Mouse (Mus musculus) liver, adult 2 months (tissue): Measurements from ENCODE around the gene Snta1. TPM values are rescaled to one million over a fixed set of nuclear protein-coding genes. Genes with fewer than 3 reads are reported as not detected.

ENCODE experiments used
- DNase-seq: peaks from one replicate; pipeline ENCODE4 v3.0.0-alpha.2; 2011; ENCODE audit warnings: low read depth, low spot score; ENCODE audit errors: extremely low read depth
- H3K27ac ChIP-seq: fragments of 200-500 bp; replicated peaks from 2 replicates; pipeline ENCODE4 v1.5.1; 2012; ENCODE audit warnings: low read depth, mild to moderate bottlenecking, control low read depth, inconsistent platforms, low read length; ENCODE audit not compliant: insufficient read depth
- H3K27me3 ChIP-seq: fragments of 200-500 bp; 2 replicates; pipeline ENCODE4 v1.6.1; 2012; ENCODE audit warnings: mild to moderate bottlenecking, moderate library complexity, low read length, inconsistent platforms; ENCODE audit not compliant: control insufficient read depth, insufficient read depth
- H3K36me3 ChIP-seq: fragments of 200-500 bp; 2 replicates; pipeline ENCODE4 v1.6.1; 2012; ENCODE audit warnings: low read length, inconsistent platforms; ENCODE audit not compliant: control insufficient read depth, insufficient read depth
- H3K4me1 ChIP-seq: fragments of 200-500 bp; 2 replicates; pipeline ENCODE4 v1.6.1; 2011; ENCODE audit warnings: low read length; ENCODE audit not compliant: control insufficient read depth, insufficient read depth
- H3K4me3 ChIP-seq: fragments of 200-500 bp; 2 replicates; pipeline ENCODE4 v1.5.1; 2011; ENCODE audit warnings: low read depth, mild to moderate bottlenecking, control low read depth, low read length, moderate library complexity; ENCODE audit not compliant: insufficient read depth
- H3K79me2 ChIP-seq: fragments of 200-500 bp; 2 replicates; pipeline ENCODE4 v1.6.1; 2012; ENCODE audit warnings: inconsistent platforms, mild to moderate bottlenecking, low read length, moderate library complexity; ENCODE audit not compliant: control insufficient read depth, insufficient read depth
- H3K9ac ChIP-seq: fragments of 200-500 bp; 2 replicates; pipeline ENCODE4 v1.6.1; 2012; ENCODE audit warnings: low read depth, mild to moderate bottlenecking, control low read depth, inconsistent platforms, low read length
- CTCF ChIP-seq: fragments of 200-500 bp; IDR thresholded peaks from 2 replicates; pipeline ENCODE4 v1.5.1; 2011; ENCODE audit warnings: low read depth, low read length, control low read depth
- POLR2A ChIP-seq: fragments of 200-500 bp; IDR thresholded peaks from 2 replicates; pipeline ENCODE4 v1.6.1; 2011; ENCODE audit warnings: low read length, control low read depth; ENCODE audit not compliant: insufficient read depth; ENCODE audit errors: extremely low read depth
- WGBS: fragments of 180-500 bp; shearing (Covaris S2); methylation state at CpG from one replicate; pipeline ENCODE4 v1.1.7; 2018; 5-methylcytosine and 5-hydroxymethylcytosine counted together
- polyA plus RNA-seq: library from polyadenylated mRNA; depleted of rRNA; stranded (reverse); fragments of >200 nt; gene quantifications from 2 replicates; pipeline ENCODE4 v1.2.3, GENCODE M21; 2012
- total RNA-seq: library from RNA; depleted of rRNA; stranded (reverse); fragments of >200 nt; gene quantifications from 2 replicates; pipeline ENCODE4 v1.2.3, GENCODE M21; 2014

Gene Snta1
- total and polyA plus RNA-seq, 2 experiments: 10.3 to 21.4 TPM

DNA sequence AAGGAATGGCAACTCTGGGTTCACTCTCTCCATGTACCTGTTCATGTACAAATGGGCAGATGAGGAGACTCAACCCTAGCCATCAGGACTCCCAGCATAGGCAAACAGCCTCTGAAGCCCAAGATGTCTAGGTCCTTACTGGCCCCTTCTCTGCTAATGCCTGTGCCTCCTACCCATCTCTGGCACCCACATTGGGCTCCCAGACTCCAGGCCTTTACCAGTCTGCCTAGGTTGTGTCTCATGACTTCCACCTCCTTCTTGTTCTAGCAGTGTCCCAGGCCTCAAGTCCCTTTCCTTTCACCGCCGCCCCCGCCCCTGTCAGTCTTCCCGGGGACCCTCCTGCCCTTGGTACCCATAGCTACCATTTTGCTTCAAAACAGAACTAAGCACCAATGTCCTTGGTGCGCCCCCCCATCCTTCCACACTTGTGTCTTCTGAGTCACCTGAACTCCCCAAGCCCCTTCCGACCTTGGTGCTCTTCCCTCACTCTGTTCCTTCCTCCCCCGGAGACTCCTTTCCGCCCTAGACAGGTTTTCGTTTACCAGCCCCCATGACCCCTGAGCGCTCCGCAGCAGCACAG, 746 bp downstream of the Snta1 start:
- Histone ChIP-seq H3K27me3 (no peaks in the 10 kb centered on the region), H3K79me2 (peaks cover 17% of the 10 kb centered on the region)
- WGBS: 33% methylated on average over 11 of the region's 11 CpGs

GRCm38 (mm10) chr2:154405447-154405994, 2.4 kb downstream of the Snta1 start:
- H3K9ac ChIP-seq: no peak overlapping the region
- TF ChIP-seq POLR2A (no peak), CTCF (no peak)
- no peak overlapping the region for H3K27ac ChIP-seq
- H3K79me2 ChIP-seq: peaks cover 17% of the 10 kb centered on the region
- H3K36me3 ChIP-seq: 0 out of 2 replicates have a peak, but pooled peaks cover 2% of the 10 kb centered on the region
- peak; percentile 52 for DNase-seq
- 75% methylated on average over 5 of the region's 5 CpGs for WGBS
- no peak overlapping the region for H3K4me3 ChIP-seq
- peaks cover 26% of the 10 kb centered on the region for H3K4me1 ChIP-seq
- H3K27me3 ChIP-seq: no peaks in the 10 kb centered on the region

More for the DNA sequence above, 746 bp downstream of the Snta1 start:
- DNase-seq: no peak
- Histone ChIP-seq H3K36me3 (no peaks in the 10 kb centered on the region), H3K4me1 (peaks cover 30% of the 10 kb centered on the region), H3K9ac (peak overlapping the region; percentile 93), H3K27ac (peak overlapping the region; percentile 78), H3K4me3 (peak overlapping the region; percentile 98)
- no peak for TF ChIP-seq CTCF
- no peak for TF ChIP-seq POLR2A

DNA sequence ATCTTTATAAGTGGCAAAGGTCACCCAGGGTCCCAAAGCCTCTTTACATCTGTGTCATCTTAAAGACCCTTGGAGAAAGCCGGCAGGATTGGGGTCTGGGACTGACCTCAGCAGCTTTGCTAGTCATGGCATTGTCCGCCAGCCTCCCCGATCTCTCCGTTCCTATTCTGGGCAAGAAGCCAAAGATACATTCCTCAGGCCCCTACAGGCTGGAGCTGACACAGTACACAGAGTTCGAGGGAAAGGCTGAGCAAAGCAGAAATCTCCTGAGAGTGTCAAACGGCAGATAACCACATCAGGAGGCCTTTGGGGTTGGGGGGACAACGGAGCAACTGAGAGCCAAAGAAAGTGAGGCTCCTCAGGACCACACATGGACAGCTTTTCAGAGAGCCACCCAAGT, 5.1 kb downstream of the Snta1 start:
- Histone ChIP-seq H3K4me3 (no peak overlapping the region), H3K9ac (no peak overlapping the region), H3K27ac (no peak overlapping the region), H3K79me2 (peaks cover 17% of the 10 kb centered on the region), H3K36me3 (0 out of 2 replicates have a peak, but pooled peaks cover 2% of the 10 kb centered on the region), H3K27me3 (no peaks in the 10 kb centered on the region), H3K4me1 (peaks cover 26% of the 10 kb centered on the region)
- no peak for DNase-seq
- WGBS: 12% methylated on average over 7 of the region's 7 CpGs
- TF ChIP-seq CTCF (no peak), POLR2A (no peak)

GRCm38 (mm10) chr2:154401976-154402375, 5.9 kb downstream of the Snta1 start:
- Histone ChIP-seq H3K36me3 (0 out of 2 replicates have a peak, but pooled peaks cover 4% of the 10 kb centered on the region), H3K9ac (no peak overlapping the region), H3K4me3 (no peak overlapping the region), H3K4me1 (peaks cover 23% of the 10 kb centered on the region), H3K79me2 (peaks cover 10% of the 10 kb centered on the region), H3K27ac (no peak overlapping the region), H3K27me3 (no peaks in the 10 kb centered on the region)
- no peak for DNase-seq
- 56% methylated on average over 1 of the region's 1 CpGs for WGBS
- TF ChIP-seq CTCF (no peak), POLR2A (no peak)

- no peak for DNase-seq
- Histone ChIP-seq H3K79me2 (no peaks in the 10 kb centered on the region), H3K36me3 (0 out of 2 replicates have a peak, but pooled peaks cover 4% of the 10 kb centered on the region), H3K9ac (no peak overlapping the region), H3K27ac (no peak overlapping the region), H3K27me3 (no peaks in the 10 kb centered on the region), H3K4me3 (no peak overlapping the region), H3K4me1 (peaks cover 17% of the 10 kb centered on the region)
- TF ChIP-seq POLR2A (no peak), CTCF (no peak)
- 87% methylated on average over 2 of the region's 2 CpGs for WGBS
Measured at GRCm38 (mm10) chr2:154399325-154399724, 8.6 kb downstream of the Snta1 start.

DNA sequence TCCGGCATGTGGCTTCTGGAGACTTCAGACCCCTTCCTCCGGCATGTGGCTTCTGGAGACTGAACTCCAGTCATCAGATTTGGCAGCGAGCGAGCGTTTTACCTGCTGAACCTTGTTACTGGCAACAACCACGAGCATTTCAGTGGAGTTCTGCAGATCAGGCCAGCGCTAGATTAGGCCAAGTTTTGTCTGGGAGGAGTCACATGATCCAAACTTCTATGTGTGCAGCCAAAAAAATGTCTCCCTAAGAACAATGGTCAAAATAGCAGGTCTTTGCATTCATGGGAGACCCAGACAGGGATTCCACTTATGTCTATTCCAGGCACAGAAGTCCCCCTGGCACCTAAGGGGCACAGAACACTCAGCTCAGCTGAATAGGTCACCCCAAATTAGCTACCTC, 9.6 kb downstream of the Snta1 start:
- no peak for TF ChIP-seq POLR2A
- TF ChIP-seq CTCF: no peak
- DNase-seq: peak; percentile 96
- WGBS: 24% methylated on average over 7 of the region's 7 CpGs

More for the DNA sequence above, 9.6 kb downstream of the Snta1 start:
- H3K4me3 ChIP-seq: no peak overlapping the region
- H3K4me1 ChIP-seq: peaks cover 16% of the 10 kb centered on the region
- H3K36me3 ChIP-seq: 0 out of 2 replicates have a peak, but pooled peaks cover 4% of the 10 kb centered on the region
- H3K79me2 ChIP-seq: no peaks in the 10 kb centered on the region
- H3K27ac ChIP-seq: peak overlapping the region; percentile 77
- H3K27me3 ChIP-seq: no peaks in the 10 kb centered on the region
- H3K9ac ChIP-seq: no peak overlapping the region
